Mouse (Mus musculus) erythroid progenitor cell, adult 5-6 weeks (primary cell): Measurements from ENCODE around the gene Nelfb. TPM values are rescaled to one million over a fixed set of nuclear protein-coding genes. Genes with fewer than 3 reads are reported as not detected.
A peak's percentile ranks its signal among the peaks of the same experiment; 100 is the strongest.

Source experiments
- ATAC-seq: replicated peaks from 2 replicates; pipeline ENCODE4 v1.8.0; 2016; ENCODE audit warnings: moderate number of reproducible peaks, mild to moderate bottlenecking, moderate TSS enrichment, inconsistent platforms; ENCODE audit not compliant: poor library complexity, low FRiP score, severe bottlenecking
- total RNA-seq, 2 experiments: library from RNA; stranded (forward) in 1 of 2; stranded (reverse) in 1 of 2; fragments of 150-400 nt in 1 of 2; fragments of 186-747, 209-891 nt in 1 of 2; gene quantifications; 2 replicates each; pipeline versions ENCODE4 v1.2.3 to v1.2.4; 2015 to 2017; ENCODE audit warnings: low replicate concordance in 2 of 2

Nelfb gene
- total RNA-seq, 2 experiments from 2014 or later: 15.2 to 34.4 TPM

DNA sequence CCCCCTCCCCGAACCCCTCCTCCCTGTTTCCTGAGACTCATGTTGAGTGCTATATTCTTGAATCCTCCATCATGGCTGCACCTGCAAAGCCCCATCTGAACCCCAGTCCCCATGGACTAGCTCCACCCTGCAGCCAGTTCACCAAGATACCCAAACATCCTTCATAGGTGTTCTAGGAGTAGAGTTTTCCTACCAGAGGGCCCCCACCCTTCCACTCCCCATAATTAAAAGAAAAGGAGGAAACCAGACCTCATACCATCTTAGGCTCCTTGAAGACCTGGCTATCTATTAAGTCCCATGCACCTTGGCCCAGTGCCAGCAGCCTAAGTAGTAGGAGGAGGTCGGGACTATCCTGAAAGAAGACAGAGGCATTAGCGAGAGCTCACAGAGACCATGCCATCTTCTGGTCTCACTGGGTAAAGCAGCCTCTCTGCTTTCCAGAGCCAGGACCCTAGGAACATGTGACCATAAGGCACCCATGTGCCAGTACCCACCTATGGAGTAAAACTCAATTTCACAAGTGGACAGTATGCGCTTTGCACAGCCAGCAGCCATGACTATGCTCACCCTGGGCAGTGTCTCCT lies 7.6 kb downstream of the Nelfb start:
- peak; percentile 53 for ATAC-seq

GRCm38 (mm10) chr2:25200631-25201030 lies 10.7 kb downstream of the Nelfb start:
- no peak for ATAC-seq

DNA sequence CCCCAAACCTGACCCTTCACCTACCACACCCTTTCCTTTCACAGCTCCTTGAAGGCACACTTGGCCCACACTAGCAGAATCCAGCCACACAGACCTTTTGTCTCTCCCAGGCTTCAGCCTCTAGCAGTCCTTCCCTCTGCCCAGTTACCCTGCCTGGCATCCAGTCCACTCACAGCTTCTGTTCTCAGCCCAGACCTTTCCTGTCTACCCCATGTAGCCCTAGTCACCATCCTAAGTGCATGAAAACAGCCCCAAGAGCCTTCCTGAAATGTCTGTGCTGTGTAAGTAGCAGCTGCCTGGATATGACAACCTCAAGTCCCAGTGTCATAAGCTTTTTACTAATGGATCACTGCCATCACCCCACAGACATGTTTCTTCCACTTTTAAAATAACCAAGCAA lies 13.3 kb downstream of the Nelfb start:
- ATAC-seq: no peak

- ATAC-seq: no peak
Observed at GRCm38 (mm10) chr2:25197191-25197590, 14.1 kb downstream of the Nelfb start.

DNA sequence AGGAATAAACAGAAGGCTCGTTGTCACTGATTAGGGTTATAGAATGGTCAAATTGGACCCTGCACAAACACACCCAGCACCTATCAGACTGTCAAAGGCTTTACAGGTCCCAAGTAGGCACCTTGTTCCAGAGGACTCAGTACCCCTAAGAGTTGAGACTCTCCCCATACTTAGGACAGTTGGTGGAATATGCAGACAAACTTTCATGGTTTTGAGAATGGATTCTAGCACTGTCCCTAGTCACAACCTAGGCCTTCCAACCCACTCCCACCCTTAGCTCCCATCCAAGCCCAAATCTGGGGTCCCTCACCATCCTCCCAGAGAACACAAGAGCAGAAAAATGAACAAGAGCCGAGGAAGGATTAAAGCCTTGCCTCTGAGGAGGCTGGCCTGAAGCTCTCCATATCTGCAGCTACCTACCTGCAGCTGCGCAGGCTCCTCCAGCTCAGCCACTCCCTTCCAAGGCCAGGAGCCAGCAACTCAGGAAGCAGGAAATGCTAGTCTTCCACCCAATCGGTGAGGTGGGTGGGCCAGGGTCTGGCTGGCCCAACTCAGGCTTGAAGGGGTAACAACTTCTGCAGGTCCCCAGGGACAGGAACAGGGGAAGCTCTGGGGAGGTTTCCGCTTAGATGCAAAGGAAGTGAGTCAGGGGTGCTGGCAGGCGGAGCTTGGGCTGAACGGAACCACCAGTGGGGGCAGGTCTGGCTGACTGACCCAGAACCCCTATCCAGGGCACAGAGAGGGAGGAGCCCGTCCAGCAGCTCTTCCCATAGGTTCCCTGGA lies 14.9 kb downstream of the Nelfb start, which contains the start of gene Tor4a:
Tor4a (minus strand) TSS at position 715 of the 783 bp plus-strand sequence.
- ATAC-seq: peak; percentile 53; the same call in 1 of the 2 replicates

- peak; percentile 83 for ATAC-seq
Observed at GRCm38 (mm10) chr2:25195211-25196156, 15.8 kb downstream of the Nelfb start.

DNA sequence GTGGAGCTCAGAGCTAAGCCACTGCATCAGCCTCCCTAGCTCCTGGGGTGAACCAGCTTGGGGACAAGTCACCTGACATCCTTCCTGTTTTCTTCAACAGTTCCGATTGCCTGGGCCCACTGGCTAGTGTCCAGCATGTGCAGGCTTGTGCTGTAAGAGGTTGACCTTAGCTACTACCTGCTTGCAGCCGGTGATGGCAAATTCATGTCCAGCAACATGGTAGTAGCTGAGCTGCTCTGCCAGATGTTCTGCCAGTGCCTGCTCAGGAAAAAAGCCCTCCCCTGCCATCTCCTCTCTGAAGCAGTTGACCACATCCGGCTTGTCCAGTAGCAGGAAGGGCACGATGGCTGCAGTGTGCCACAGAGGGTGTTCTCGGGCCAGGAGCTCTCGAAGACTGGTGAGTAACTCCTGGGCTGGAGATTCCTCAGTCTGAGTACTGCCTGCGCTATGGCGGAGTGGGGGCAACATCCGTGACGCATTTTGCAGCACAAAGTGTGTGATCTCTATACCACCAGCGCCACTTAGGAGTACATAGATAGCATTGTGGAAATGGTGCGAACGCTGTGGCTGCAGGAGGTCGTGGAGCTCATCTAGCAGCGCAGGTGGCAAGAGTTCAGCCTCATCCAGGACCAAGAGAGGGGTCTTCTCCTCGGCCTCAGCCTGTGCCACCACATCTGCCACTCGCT lies 16.7 kb downstream of the Nelfb start:
- ATAC-seq: no peak

GRCm38 (mm10) chr2:25194006-25194405 lies 17.3 kb downstream of the Nelfb start:
- no peak for ATAC-seq

DNA sequence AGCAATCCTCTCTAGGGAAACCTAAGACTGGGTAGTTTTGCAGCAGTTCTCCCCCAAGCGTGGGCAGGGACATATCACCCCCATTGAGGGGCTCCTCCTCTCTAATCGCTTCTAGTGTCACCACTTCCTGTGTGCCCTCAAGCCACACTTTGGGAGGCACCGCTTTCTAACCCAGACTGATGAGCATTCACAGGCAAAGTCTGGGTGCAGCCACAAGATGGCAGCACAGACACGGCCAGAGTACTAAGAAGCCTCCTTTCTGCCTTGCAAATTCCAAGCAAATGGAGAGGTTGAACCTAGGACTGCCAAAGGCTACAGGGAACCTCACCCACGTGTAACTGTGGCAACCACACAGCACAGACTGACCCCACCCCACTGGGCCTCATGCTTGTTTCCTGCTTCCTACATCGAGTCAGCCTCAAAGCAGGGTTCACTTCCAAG lies 17.9 kb downstream of the Nelfb start:
- ATAC-seq: peak; percentile 69

- no peak for ATAC-seq
Observed at GRCm38 (mm10) chr2:25187841-25188240, 23.4 kb downstream of the Nelfb start.

DNA sequence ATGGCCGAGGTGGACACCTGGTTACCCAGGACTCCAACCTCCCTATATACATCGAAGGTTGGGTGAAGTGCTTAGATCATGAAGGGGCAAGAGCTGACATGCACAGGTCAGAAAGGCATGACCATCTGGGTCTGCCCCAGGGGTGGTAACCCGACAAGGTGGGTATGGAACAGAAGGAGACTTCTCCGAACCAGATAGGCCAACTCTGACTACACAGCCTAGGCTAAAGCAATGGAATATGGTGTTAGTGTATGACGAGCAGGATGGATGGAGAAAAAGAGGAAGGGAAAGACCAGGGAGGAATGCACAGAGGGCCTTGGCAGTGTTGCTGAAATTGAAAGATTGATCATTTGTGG lies 24.7 kb downstream of the Nelfb start:
- ATAC-seq: no peak

DNA sequence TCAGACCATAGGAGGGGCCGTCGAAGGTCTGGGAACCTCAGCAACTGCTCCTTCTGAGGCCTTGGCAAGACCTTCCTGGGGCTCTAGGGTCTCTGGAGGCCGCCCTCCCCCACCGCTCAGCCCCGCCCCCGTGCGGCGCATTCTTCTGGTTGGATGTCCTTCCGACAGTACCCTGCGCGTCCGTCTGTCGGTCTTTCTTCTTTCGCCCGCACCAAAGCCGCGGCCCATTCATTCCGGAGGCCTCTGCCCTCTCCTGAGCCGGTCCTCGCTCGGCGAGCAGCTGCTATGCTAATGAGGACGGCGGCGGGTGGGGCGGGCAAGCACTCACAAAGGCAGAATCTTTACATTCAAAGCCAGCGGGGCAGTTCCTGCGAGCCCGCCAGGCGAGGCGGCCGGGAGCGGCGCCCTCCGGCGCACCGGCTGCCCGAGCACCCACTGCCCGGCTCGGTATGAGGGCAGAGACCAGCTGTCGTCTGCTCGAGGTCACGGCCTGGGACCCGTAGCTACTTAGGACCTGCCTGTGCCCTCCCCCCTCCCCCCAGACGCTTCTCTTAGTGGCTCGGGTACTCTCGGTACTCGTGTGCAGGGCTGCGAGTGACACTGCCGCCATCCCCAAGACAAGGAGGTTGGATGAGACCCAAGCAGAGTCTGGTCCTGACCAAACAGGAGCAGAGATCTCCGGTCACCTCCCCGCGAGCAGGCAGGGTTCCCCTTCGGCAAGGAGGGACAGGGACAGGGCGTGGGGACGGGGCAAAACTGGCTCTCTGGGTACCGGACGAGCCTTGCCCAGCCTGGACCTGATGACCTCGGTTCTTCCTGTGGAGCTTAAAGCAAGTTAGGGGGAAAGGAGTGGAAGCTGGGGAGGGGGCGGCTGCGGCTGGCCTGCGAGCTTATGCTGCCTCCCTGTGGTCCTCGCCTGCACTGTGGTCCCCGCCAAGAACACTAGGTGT lies 25.4 kb downstream of the Nelfb start:
- no peak for ATAC-seq

GRCm38 (mm10) chr2:25184496-25184895 lies 26.8 kb downstream of the Nelfb start:
- no peak for ATAC-seq

GRCm38 (mm10) chr2:25183336-25183735 lies 28.0 kb downstream of the Nelfb start:
- ATAC-seq: no peak

DNA sequence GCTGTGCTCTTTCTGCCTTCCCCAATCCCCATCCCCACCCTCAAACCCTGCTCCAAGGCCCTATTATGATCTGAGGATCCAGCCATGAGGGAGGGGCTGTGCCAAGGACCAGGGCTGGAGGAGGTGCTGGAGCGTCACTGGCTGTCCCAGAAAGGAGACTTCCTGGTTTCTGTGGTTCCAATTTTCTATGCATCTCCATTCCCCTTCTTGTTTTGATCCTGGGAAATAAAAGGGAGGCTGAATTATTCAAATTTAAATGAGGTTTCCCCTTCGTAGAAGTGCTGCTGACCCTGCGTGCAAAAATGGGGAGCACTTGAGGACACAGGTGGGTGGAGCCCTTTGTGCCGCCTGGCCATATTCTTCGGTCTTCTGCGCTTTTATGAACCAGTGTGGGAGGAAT lies 28.6 kb downstream of the Nelfb start:
- no peak for ATAC-seq

- ATAC-seq: no peak; the same call in 1 of the 2 replicates
Observed at GRCm38 (mm10) chr2:25181891-25182397, 29.3 kb downstream of the Nelfb start.

GRCm38 (mm10) chr2:25180973-25181890 lies 30.1 kb downstream of the Nelfb start:
- ATAC-seq: peak; percentile 75
